Mouse (Mus musculus) mature B cell (primary cell): ENCODE results near the gene Gdpd5.

Source experiments
- in situ Hi-C: fragments of 300-500 bp; cut with MboI; formaldehyde crosslinking; loops from 2 replicates; pipeline ENCODE4 v1.14.3; 2019

Gene Gdpd5

DNA sequence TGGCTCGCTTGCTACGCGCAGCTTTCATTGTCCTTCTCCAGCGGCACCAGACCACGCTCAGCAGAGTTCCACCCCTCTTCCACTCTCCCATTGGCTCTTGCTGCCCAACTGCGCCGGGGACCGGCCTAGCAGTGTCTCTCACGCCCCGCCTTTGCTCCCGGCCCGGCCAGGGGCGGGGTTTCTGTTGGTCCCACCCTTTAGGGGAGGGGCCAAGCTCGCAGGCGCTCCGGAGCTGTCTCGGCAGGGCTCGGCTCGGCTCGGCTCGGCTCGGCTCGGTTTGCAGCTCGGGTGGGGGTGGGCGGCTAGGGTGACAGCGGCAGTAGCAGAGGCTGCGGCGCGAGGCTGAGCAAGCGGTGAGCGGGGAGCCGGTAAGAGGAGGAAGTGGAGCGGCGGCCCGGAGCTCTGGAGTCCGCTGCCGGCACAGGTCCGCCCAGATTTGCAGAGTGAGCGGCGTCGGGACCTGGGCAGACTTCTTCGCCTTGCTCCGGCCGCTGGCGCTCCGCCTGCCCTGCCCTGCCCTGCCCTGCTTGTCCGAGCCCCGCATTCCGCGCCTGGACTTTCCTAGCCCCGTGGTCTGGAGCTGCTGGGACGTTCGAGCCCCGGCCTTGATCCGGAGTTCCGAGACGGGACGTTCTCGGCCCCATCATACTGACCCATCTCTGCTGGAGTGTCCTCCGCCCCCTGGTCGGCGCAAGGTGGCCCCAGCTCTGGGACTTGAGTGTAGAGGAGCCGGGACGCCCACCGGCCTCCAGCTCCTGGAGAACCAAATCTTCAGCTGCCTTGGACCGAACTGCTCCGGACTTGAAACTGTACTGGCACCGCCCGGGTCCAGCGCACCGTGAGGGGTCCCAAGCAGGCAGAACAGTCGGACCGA lies at the start of gene Gdpd5:
Gene Gdpd5, plus strand, starts transcription at position 201 of the 874 bp plus-strand sequence.
- in situ Hi-C loops: loop anchor here (5.0 kb wide), 1 partner anchor 66 kb away; no protein-coding TSS in a partner anchor

DNA sequence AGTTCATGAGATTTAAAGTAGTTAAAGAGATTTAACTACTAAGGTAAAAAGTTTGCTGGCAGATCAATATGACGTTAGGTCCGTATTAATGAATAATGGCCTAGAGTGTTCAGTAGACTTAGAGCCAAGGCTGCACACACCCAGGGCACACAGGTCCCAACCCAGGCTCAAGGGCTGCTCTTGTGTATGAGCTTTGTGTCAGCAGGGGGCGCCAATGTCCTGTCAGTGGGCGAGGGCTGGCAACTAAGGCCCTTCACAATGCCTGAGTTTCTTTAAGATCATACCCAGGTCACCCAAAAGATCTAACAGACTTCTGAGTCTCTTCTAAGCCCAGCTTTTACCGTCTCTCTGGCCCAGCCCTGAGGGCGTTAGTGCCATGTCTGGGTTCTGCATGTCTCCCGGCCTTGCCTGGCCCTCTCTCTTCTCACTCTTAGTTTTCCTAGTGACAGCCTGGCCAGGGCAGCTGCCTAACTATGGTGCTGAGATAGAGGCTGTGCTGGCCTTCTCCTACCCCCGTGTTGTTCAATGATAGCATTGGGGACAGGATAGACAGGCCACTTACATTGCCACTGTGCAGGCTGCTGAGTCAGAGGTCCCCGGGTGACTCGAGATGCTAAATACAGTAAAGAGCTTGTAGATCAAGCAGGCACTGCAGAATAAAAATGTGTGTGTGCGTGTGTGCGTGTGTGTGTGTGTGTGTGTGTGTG lies 48.3 kb upstream of the Gdpd5 start:
- in situ Hi-C loops: loop anchor here (10.0 kb wide), 1 partner anchor 58 kb away; no protein-coding TSS in a partner anchor

DNA sequence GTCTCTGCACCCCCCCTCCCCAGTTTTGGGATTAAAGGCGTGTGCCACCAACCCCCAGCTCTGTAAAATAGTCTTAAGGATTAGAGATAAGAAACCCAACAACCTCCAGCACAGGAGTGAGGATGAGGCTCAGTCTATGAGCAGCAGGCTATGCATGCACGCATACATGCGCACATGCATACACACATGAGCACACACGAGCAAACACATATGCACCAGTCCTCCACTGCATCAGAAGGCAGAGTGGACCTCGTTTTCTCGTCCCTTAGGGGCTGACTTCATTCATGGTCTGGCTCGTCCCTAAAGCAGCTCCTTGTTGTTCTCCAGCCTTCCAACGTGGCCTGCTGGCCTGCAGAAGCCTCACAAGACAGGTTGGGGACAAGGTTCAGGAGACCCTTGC lies 40.5 kb upstream of the Gdpd5 start:
- in situ Hi-C loops: no loop called here

DNA sequence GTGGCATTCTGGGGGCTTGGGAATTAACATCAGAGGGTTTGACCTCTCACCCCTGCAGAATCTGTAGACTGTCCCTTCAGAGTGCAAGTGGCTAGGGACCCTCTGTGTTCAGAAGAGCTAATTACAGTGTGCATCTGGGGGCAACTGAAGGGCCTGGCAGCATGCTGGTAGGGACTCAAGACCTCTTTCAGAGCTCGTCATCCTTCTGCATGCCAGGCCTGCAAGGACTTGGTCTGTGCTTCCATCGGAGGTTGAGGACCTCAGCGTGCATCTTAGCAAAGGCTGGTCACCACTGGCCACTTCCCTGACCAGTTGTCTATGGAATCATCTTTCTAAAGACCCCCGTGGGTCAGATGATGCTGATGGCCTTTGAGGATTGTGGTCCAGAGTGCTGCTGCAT lies 37.6 kb upstream of the Gdpd5 start:
- in situ Hi-C loops: no loop called here

GRCm38 (mm10) chr7:99347268-99347667 lies 33.9 kb upstream of the Gdpd5 start:
- in situ Hi-C loops: no loop called here

GRCm38 (mm10) chr7:99348883-99349282 lies 32.3 kb upstream of the Gdpd5 start:
- in situ Hi-C loops: no loop called here

DNA sequence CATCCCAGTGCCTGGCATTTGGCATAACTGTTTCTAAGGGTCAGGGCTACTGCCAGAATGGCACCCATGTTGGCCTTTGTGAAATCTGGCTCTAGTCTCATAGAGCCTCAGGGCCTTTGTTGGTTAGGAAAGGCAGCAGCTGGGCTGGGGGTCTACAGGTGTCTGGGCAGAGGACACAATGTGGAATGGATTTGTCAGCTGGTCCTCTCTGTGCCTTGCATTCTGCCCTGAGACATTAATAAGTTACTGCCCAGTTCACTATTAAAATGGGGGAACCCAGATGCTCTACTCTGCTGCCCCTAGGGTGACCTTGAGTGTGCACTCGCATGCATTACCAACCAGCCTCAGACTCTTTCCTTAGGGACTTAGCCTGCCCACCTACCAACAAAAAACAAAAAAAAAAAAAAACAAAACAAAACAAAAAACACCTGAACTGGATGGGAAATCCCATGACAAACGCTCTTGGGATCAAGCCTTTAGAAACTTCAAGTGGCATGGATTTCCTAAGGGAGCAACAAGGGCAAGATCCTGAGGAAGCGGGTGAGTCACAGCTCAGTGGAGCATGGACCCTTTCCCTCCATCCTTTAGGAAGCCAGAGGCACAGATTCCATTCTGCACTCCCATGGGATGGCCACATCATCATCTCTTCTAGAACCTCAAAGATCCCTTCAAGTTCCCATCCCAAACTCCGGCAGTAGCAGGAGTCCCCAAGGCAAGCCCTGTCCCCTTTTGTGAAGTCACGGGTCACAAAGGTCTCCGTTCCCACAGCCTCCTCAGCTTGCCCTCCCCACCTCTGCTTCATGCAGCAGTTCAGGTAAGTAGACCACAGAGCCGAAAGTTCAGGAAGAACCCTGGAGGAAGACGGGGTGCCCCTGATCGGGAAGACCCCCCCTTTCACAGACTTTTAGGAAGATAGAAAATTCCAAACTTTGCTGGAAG lies 31.2 kb upstream of the Gdpd5 start:
- in situ Hi-C loops: no loop called here

- in situ Hi-C loops: no loop called here
These were observed 30.0 kb upstream of the Gdpd5 start for GRCm38 (mm10) chr7:99351104-99351801.

GRCm38 (mm10) chr7:99351802-99352517 lies 29.3 kb upstream of the Gdpd5 start:
- in situ Hi-C loops: no loop called here

- in situ Hi-C loops: no loop called here
These were observed 28.5 kb upstream of the Gdpd5 start, which contains the start of gene Serpinh1 for GRCm38 (mm10) chr7:99352526-99353400. Gene Serpinh1 (minus strand): TSS chr7:99353239.

- in situ Hi-C loops: no loop called here
These were observed 25.5 kb upstream of the Gdpd5 start for GRCm38 (mm10) chr7:99355731-99356131.

DNA sequence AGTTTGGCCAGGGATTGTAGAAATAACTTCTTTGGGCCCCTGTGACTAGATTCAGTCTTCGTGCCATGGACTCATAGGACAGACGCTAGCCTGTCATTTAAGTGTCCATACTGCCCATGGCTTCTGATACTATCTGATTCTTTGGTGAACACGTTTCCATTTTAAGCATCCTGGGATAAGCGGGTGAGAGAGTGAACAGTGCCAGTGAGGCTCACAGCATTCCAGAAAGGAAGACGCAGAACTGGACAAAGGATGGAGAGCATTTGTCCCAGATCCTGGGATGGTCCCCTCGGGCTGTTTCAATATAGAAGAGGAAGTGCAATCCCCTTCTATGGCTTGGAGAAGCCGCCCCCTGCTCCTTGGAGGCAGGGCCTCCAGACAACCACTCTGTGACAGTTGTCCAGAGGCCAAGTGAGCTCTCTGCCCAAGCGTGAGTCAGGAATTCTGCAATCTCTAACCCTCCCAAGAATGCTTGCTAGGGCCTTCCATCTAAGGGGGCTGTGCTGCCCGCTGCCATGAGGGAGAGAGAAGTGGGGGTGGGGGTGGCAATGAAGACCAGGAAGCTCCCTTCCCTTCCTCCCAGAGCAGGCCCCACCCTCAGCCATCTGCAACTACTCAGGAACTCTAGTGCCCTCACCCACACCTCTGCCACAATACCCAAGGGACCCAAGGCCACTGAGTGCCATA lies 24.8 kb upstream of the Gdpd5 start:
- in situ Hi-C loops: no loop called here

- in situ Hi-C loops: no loop called here
These were observed 24.0 kb upstream of the Gdpd5 start for GRCm38 (mm10) chr7:99357201-99357600.

- in situ Hi-C loops: no loop called here
These were observed 22.8 kb upstream of the Gdpd5 start for GRCm38 (mm10) chr7:99358371-99358770.

DNA sequence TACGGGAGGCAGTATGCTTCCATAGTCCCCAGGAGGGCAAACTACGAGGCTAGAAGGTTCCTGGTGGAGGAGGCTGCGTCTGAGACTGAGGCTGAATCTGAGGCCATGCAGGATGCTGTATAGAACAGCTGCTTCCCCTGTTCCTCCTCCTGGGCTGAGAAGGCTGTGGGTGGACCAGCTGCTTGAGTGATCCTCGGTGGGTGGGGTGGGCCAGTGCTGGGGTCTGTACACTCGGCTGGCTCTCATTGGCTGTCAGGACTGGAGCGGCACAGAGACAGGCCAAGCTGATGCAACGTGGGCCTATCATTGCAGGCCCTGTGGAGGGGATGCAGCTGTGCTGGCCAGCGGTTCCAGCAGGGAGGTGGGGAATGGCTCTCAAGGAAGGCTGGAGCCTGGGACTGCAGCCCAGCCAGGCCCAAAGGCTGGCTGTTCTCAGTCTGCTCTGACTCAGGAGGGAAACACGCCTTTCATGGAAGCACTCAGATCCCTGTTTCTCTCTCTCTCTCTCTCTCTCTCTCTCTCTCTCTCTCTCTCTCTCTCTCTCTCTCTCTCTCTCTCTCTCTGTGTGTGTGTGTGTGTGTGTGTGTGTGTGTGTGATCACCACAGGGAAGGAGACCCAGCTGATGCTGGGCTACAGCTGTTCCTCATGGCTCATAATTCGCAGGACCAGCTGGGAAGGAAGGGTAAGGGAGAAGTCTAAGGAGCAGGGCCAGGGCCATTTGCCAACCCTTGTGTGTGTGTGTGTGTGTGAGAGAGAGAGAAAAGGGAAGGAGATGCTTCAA lies 21.0 kb upstream of the Gdpd5 start:
- in situ Hi-C loops: no loop called here

- in situ Hi-C loops: no loop called here
These were observed 20.3 kb upstream of the Gdpd5 start for GRCm38 (mm10) chr7:99360803-99361414.

DNA sequence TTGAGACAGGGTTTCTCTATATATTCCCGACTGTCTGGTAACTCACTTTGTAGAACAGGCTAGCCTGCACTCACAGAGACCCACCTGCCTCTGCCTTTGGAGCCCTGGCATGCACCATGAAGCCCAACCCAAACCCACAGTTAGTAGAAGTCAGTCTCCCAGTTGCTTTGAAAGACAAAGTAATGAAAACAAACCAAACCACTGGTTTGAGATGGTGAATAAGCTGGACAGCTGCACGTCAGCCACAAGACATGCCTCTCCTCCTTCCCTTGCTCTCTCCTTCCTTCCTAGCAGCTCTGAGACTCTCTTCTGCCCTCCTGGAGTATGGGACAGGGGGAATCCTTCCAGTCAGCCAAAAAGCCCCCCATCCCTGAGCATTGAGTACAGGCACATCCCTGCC lies 19.1 kb upstream of the Gdpd5 start:
- in situ Hi-C loops: no loop called here

DNA sequence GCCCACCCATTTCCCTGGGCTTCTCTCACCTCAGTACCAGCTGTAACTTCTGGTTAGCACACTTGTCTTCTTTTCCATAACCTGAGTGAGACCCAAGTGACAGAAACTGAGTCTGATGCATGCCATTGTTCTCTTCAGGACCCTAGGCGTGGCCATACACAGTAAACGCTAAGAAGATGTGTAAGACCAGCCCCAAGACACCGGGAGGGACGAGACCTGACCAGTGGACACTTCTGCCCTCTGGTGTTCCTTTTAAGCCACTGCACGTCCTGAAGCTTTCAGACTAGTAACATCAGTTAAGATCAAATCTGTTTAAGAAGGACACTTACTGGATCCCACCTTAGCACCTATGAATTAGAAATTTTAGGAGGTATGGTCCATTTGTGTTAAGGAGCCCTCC lies 16.1 kb upstream of the Gdpd5 start:
- in situ Hi-C loops: no loop called here
